Mouse (Mus musculus): ENCODE measurements around the gene Gas2l2.

- TF ChIP-seq POLR2A (IDR thresholded peaks at IDR 0.05; ENCODE audit: insufficient read depth, low read depth, low read length) = no peak
- no peak for TF ChIP-seq CTCF (IDR thresholded peaks at IDR 0.05)
Measured at GRCm38 (mm10) chr11:83379745-83380341, 49.4 kb downstream of the Gas2l2 start.

All from heart, adult 2 months (tissue).